Mouse (Mus musculus): ENCODE measurements around the gene Aass.
"Not testable (repeated sequence)": the region's sequence is repeated elsewhere in the genome, so short reads cannot be mapped to it uniquely, and the experiment has no call there.

The Aass gene

GRCm38 (mm10) chr6:23132573-23133181 lies at the start of gene Aass:
Aass (minus strand) TSS chr6:23132986.
- DNase-seq = no peak

- DNase-seq = peak; percentile 58
Observed at GRCm38 (mm10) chr6:23180096-23180495, 47.3 kb upstream of the Aass start.

GRCm38 (mm10) chr6:23163824-23164223 lies 31.0 kb upstream of the Aass start:
- not testable (repeated sequence) for DNase-seq

- not testable (repeated sequence) for DNase-seq
Observed at GRCm38 (mm10) chr6:23156357-23156756, 23.6 kb upstream of the Aass start.

- DNase-seq = no peak
Observed at GRCm38 (mm10) chr6:23153112-23153511, 20.3 kb upstream of the Aass start.

- no peak for DNase-seq
Observed at GRCm38 (mm10) chr6:23147221-23147620, 14.4 kb upstream of the Aass start.

- no peak for DNase-seq
Observed at GRCm38 (mm10) chr6:23143980-23144379, 11.2 kb upstream of the Aass start.

GRCm38 (mm10) chr6:23131015-23131414 lies 1.8 kb downstream of the Aass start:
- DNase-seq = no peak

GRCm38 (mm10) chr6:23129201-23129600 lies 3.6 kb downstream of the Aass start:
- DNase-seq = no peak

GRCm38 (mm10) chr6:23126706-23127105 lies 6.1 kb downstream of the Aass start:
- DNase-seq = no peak

GRCm38 (mm10) chr6:23125831-23126230 lies 7.0 kb downstream of the Aass start:
- DNase-seq = no peak

GRCm38 (mm10) chr6:23124823-23125222 lies 8.0 kb downstream of the Aass start:
- no peak for DNase-seq

GRCm38 (mm10) chr6:23122934-23123333 lies 9.9 kb downstream of the Aass start:
- DNase-seq = no peak

- no peak for DNase-seq
Observed at GRCm38 (mm10) chr6:23114781-23115180, 18.0 kb downstream of the Aass start.

GRCm38 (mm10) chr6:23107069-23107468 lies 25.7 kb downstream of the Aass start:
- no peak for DNase-seq

GRCm38 (mm10) chr6:23106373-23106772 lies 26.4 kb downstream of the Aass start:
- no peak for DNase-seq

GRCm38 (mm10) chr6:23090346-23091055 lies 42.3 kb downstream of the Aass start:
- not testable (repeated sequence) for DNase-seq

GRCm38 (mm10) chr6:23089292-23089691 lies 43.5 kb downstream of the Aass start:
- DNase-seq = not testable (repeated sequence)

- DNase-seq = no peak
Observed at GRCm38 (mm10) chr6:23084587-23085421, 48.0 kb downstream of the Aass start.

GRCm38 (mm10) chr6:23079991-23080680 lies 52.6 kb downstream of the Aass start:
- no peak for DNase-seq

- DNase-seq = no peak
Observed at GRCm38 (mm10) chr6:23078273-23078672, 54.5 kb downstream of the Aass start.

- no peak for DNase-seq
Observed at GRCm38 (mm10) chr6:23076060-23076459, 56.7 kb downstream of the Aass start.

GRCm38 (mm10) chr6:23055734-23056133 lies 77.1 kb downstream of the Aass start:
- DNase-seq = no peak

Measured in cerebellum, adult 9-10 months (tissue).